Mouse (Mus musculus): ENCODE data around the gene Agk. TPM values are rescaled to one million over a fixed set of nuclear protein-coding genes. Genes with fewer than 3 reads are reported as not detected.

The Agk gene
- total RNA-seq (2014; fragmentation: Nextera tagmentation) (23.5 and 24.3 TPM in 2 replicates), total RNA-seq (2017) (33.6 and 34.0 TPM in 2 replicates)

- peak; percentile 98 for ATAC-seq (replicated peaks; ENCODE audit: poor library complexity, severe bottlenecking)
Measured at GRCm38 (mm10) chr6:40324897-40325841, at the start of gene Agk. Gene Agk (plus strand): TSS chr6:40325172.

GRCm38 (mm10) chr6:40300707-40301106 lies 24.3 kb upstream of the Agk start:
- ATAC-seq (replicated peaks; ENCODE audit: poor library complexity, severe bottlenecking), result no peak

GRCm38 (mm10) chr6:40303379-40303778 lies 21.6 kb upstream of the Agk start:
- no peak for ATAC-seq (replicated peaks; ENCODE audit: poor library complexity, severe bottlenecking)

- ATAC-seq (replicated peaks; ENCODE audit: poor library complexity, severe bottlenecking), result no peak
Measured at GRCm38 (mm10) chr6:40304972-40305371, 20.0 kb upstream of the Agk start.

- no peak for ATAC-seq (replicated peaks; ENCODE audit: poor library complexity, severe bottlenecking)
Measured at GRCm38 (mm10) chr6:40326341-40326740, 1.4 kb downstream of the Agk start.

GRCm38 (mm10) chr6:40333497-40333896 lies 8.5 kb downstream of the Agk start:
- ATAC-seq (replicated peaks; ENCODE audit: poor library complexity, severe bottlenecking), result no peak

- no peak for ATAC-seq (replicated peaks; ENCODE audit: poor library complexity, severe bottlenecking)
Measured at GRCm38 (mm10) chr6:40336735-40337731, 12.1 kb downstream of the Agk start.

- ATAC-seq (replicated peaks; ENCODE audit: poor library complexity, severe bottlenecking), result no peak
Measured at GRCm38 (mm10) chr6:40346959-40347771, 22.2 kb downstream of the Agk start.

GRCm38 (mm10) chr6:40347772-40348111 lies 22.8 kb downstream of the Agk start:
- ATAC-seq (replicated peaks; ENCODE audit: poor library complexity, severe bottlenecking), result no peak

- no peak for ATAC-seq (replicated peaks; ENCODE audit: poor library complexity, severe bottlenecking)
Measured at GRCm38 (mm10) chr6:40350041-40350440, 25.1 kb downstream of the Agk start.

GRCm38 (mm10) chr6:40350856-40351255 lies 25.9 kb downstream of the Agk start:
- ATAC-seq (replicated peaks; ENCODE audit: poor library complexity, severe bottlenecking), result no peak

GRCm38 (mm10) chr6:40353360-40353759 lies 28.4 kb downstream of the Agk start:
- ATAC-seq (replicated peaks; ENCODE audit: poor library complexity, severe bottlenecking), result peak; percentile 42; the same call in 1 of the 2 replicates

GRCm38 (mm10) chr6:40371031-40371430 lies 46.1 kb downstream of the Agk start:
- ATAC-seq (replicated peaks; ENCODE audit: poor library complexity, severe bottlenecking), result no peak

- no peak for ATAC-seq (replicated peaks; ENCODE audit: poor library complexity, severe bottlenecking)
Measured at GRCm38 (mm10) chr6:40380181-40380580, 55.2 kb downstream of the Agk start.

GRCm38 (mm10) chr6:40381908-40382307 lies 56.9 kb downstream of the Agk start:
- ATAC-seq (replicated peaks; ENCODE audit: poor library complexity, severe bottlenecking), result no peak

- no peak for ATAC-seq (replicated peaks; ENCODE audit: poor library complexity, severe bottlenecking)
Measured at GRCm38 (mm10) chr6:40385682-40386081, 60.7 kb downstream of the Agk start.

- no peak for ATAC-seq (replicated peaks; ENCODE audit: poor library complexity, severe bottlenecking)
Measured at GRCm38 (mm10) chr6:40388660-40389059, 63.7 kb downstream of the Agk start.

GRCm38 (mm10) chr6:40390975-40391374 lies 66.0 kb downstream of the Agk start:
- ATAC-seq (replicated peaks; ENCODE audit: poor library complexity, severe bottlenecking), result no peak

- ATAC-seq (replicated peaks; ENCODE audit: poor library complexity, severe bottlenecking), result peak; percentile 83
Measured at GRCm38 (mm10) chr6:40393213-40393612, 68.2 kb downstream of the Agk start.

- ATAC-seq (replicated peaks; ENCODE audit: poor library complexity, severe bottlenecking), result no peak
Measured at GRCm38 (mm10) chr6:40402031-40402430, 77.1 kb downstream of the Agk start.
